Mouse (Mus musculus): ENCODE data around the gene Cuedc2. TPM values are rescaled to one million over a fixed set of nuclear protein-coding genes. Genes with fewer than 3 reads are reported as not detected.

The Cuedc2 gene
- total RNA-seq, 4 experiments from 2014 or later, result 187 to 201 (median 192) TPM

GRCm38 (mm10) chr19:46308706-46309435 is 29.6 kb downstream of the Cuedc2 start:
- peak; percentile 62 to 83 for DNase-seq (ENCODE audit: low spot score in 2 of 2)

GRCm38 (mm10) chr19:46308303-46308702 is 30.2 kb downstream of the Cuedc2 start:
- no peak for DNase-seq (ENCODE audit: low spot score in 2 of 2)

DNA sequence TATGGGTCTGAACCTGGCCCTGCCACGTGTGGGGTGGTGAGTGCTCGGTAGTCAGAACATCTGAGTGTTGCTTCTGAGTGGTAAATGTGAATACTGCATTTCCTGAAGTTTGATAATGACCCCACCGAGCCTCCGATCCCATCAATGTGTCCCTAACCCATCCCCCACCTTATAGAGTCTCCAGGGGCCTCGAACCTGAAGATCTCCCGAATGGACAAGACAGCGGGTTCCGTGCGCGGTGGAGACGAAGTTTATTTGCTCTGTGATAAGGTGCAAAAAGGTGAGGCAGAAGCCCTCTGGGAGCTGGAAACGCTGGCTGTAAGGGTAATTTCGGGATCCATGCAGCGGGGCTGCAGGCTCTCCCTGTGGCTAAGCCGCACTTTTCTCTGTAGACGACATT is 30.7 kb downstream of the Cuedc2 start:
- DNase-seq (ENCODE audit: low spot score in 2 of 2), result peak in 1 of 2 experiments; percentile 9

DNA sequence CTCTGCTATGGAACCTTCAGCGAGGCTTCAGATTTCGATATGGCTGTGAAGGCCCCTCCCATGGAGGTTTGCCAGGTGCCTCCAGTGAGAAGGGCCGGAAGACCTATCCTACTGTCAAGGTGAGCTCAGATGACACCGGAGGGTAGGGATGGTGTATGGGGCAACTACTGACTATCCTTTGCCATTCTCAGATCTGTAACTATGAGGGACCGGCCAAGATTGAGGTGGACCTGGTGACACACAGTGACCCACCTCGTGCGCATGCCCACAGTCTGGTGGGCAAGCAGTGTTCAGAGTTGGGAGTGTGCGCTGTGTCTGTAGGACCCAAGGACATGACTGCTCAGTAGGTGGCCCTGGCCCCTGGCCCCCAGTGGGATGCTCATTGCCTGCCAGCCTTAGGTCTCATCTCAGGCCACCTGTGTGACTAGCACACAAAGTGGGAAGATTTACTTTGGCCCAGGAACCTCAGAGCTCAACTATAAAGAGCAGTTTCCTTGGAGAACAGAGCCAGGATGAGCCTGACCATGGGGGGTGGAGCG is 31.7 kb downstream of the Cuedc2 start:
- DNase-seq (ENCODE audit: low spot score in 2 of 2), result no peak

- no peak for DNase-seq (ENCODE audit: low spot score in 2 of 2)
These were observed 32.3 kb downstream of the Cuedc2 start for GRCm38 (mm10) chr19:46306268-46306610.

DNA sequence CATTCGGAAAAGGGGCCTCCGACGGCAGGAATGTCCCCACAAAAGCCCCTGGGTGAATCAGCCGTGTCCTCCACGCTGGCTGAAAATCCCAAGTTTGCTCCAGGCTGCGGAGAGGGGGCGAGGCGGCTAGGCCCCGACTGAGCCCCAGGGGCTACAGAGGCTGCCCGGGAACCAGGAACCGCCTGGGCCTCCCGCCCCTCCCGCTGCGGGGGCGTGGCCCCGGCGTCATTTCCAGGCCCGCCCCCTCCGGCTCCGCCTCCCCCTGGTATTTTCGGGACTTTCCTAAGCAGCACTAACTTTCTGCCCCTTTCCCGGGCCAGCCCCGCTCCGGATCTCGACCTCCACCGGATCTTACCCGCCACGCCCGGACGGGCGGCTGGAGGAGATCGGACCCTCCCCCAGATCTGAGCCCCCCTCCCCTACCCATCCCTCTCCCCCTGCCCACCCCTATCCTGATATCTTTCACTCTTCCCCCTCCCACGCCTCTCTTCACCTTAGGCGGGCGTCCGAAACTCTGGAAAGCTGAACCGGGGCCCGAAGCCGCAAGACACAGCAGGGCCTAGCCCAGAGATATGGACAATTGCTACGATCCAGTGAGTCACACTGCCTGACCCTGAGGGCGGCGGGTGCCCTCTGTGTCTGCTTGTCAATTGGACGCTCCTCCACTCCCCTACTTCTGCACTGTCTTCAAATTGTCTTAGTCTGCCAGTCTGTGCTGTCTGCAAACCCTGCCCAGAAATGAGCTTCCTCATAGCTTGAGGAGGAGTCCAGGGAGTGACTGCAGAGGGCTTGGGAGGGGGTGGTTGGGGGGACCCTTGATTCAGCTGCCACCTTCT is 32.9 kb downstream of the Cuedc2 start:
- DNase-seq (ENCODE audit: low spot score in 2 of 2), result peak in 1 of 2 experiments; percentile 57

- no peak for DNase-seq (ENCODE audit: low spot score in 2 of 2)
These were observed 33.6 kb downstream of the Cuedc2 start for GRCm38 (mm10) chr19:46304908-46305333.

GRCm38 (mm10) chr19:46304216-46304841 is 34.2 kb downstream of the Cuedc2 start, which contains the start of gene Nfkb2:
Gene Nfkb2 (plus strand): TSS chr19:46304320.
- peak in 1 of 2 experiments; percentile 70 for DNase-seq (ENCODE audit: low spot score in 2 of 2)

- DNase-seq (ENCODE audit: low spot score in 2 of 2), result no peak
These were observed 35.0 kb downstream of the Cuedc2 start for GRCm38 (mm10) chr19:46303251-46304215.

GRCm38 (mm10) chr19:46302551-46302950 is 36.0 kb downstream of the Cuedc2 start:
- no peak for DNase-seq (ENCODE audit: low spot score in 2 of 2)

GRCm38 (mm10) chr19:46300294-46301045 is 38.0 kb downstream of the Cuedc2 start:
- no peak for DNase-seq (ENCODE audit: low spot score in 2 of 2)

DNA sequence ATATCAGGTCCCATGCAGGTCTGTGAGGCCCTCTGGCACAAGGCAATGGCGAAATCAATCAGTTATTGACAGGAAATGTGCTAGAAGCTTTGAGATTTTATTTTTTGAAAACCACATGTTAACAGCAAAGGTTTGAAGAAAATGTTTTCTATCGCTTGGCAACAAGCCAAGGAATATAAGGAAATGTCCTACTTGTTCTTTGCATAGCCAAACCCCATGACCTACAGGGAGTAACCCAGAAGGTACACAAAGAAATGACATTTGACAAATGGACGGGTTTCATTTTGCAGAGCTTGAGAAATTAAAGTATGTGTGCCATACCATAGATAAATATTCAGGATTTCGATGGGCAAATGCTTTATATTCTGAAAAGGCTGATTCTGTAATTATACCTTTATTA is 41.6 kb downstream of the Cuedc2 start:
- no peak for DNase-seq (ENCODE audit: low spot score in 2 of 2)

GRCm38 (mm10) chr19:46290535-46291105 is 47.9 kb downstream of the Cuedc2 start:
- DNase-seq (ENCODE audit: low spot score in 2 of 2), result no peak

GRCm38 (mm10) chr19:46287566-46287965 is 50.9 kb downstream of the Cuedc2 start:
- DNase-seq (ENCODE audit: low spot score in 2 of 2), result no peak

- no peak for DNase-seq (ENCODE audit: low spot score in 2 of 2)
These were observed 51.6 kb downstream of the Cuedc2 start for GRCm38 (mm10) chr19:46286926-46287325.

- no peak for DNase-seq (ENCODE audit: low spot score in 2 of 2)
These were observed 52.5 kb downstream of the Cuedc2 start for GRCm38 (mm10) chr19:46286047-46286446.

DNA sequence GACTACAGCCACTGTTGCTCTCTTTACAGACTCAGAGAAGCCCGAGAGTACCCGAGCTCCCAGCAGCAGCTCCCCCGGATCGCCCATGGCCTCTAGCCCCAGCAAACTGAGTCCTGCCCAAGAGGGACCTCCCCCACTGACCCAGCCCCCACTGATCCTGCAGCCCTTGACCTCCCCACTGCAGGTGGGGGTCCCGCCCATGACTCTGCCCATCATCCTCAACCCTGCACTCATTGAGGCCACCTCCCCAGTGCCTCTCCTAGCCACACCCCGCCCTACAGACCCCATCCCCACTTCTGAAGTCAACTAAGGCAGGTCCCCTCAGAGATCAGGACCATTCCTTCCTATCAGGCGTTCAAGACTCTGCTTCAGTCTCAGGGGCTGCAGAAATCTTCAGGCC is 52.9 kb downstream of the Cuedc2 start:
- DNase-seq (ENCODE audit: low spot score in 2 of 2), result no peak

DNA sequence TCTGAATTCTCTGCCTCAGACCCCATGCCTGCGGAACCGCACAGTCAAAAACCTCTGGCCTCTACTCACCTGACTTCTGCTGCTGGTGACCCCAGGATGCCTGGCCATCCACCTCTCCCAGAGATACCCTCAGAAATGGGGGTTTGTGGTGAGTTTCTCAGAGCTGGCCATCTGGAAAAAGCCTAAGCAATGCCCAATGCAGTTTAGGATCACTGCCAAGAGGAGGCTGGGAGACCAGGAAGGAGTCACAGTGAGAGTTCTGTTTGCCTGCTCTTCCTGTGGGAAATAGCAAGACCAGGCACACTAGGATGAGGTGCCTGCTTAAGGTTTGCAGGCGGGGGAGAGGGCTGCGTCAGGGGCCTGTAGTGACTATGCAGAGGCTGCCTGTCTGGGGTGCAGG is 53.8 kb downstream of the Cuedc2 start:
- DNase-seq (ENCODE audit: low spot score in 2 of 2), result no peak

GRCm38 (mm10) chr19:46282081-46282849 is 56.2 kb downstream of the Cuedc2 start:
- DNase-seq (ENCODE audit: low spot score in 2 of 2), result no peak
